Mouse (Mus musculus) neural tube, embryonic 13.5 days (tissue): ENCODE data around the gene Gtf2ird1. TPM values are rescaled to one million over a fixed set of nuclear protein-coding genes. Genes with fewer than 3 reads are reported as not detected.
"Not testable (repeated sequence)": the region's sequence is repeated elsewhere in the genome, so short reads cannot be mapped to it uniquely, and the experiment has no call there.

Source experiments
- ATAC-seq: fragments of 200-750 bp; cut with Nextera tagmentation; 2 replicates; pipeline ENCODE4 v1.8.0; 2017; ENCODE audit warnings: low read depth, mild to moderate bottlenecking, moderate TSS enrichment, moderate library complexity
- H3K27ac ChIP-seq: fragments of 300-500 bp; sonication (generic); replicated peaks from 2 replicates; pipeline ENCODE4 v1.5.1; 2015; ENCODE audit warnings: moderate library complexity, mild to moderate bottlenecking, inconsistent platforms
- H3K27me3 ChIP-seq: fragments of 300-500 bp; sonication (generic); 2 replicates; pipeline ENCODE4 v1.6.1; 2015; ENCODE audit warnings: mild to moderate bottlenecking, inconsistent platforms
- H3K36me3 ChIP-seq: fragments of 300-500 bp; sonication (generic); 2 replicates; pipeline ENCODE4 v1.6.1; 2015; ENCODE audit warnings: mild to moderate bottlenecking, inconsistent platforms
- H3K4me1 ChIP-seq: fragments of 300-500 bp; sonication (generic); replicated peaks from 2 replicates; pipeline ENCODE4 v1.6.1; 2015; ENCODE audit warnings: inconsistent platforms
- H3K4me2 ChIP-seq: fragments of 300-500 bp; sonication (generic); 2 replicates; pipeline ENCODE4 v1.6.1; 2015; ENCODE audit warnings: inconsistent platforms, mild to moderate bottlenecking, moderate library complexity
- H3K4me3 ChIP-seq: fragments of 300-500 bp; sonication (generic); 2 replicates; pipeline ENCODE4 v1.5.1; 2015; ENCODE audit warnings: mild to moderate bottlenecking, inconsistent platforms
- H3K9ac ChIP-seq: fragments of 300-500 bp; sonication (generic); 2 replicates; pipeline ENCODE4 v1.6.1; 2015; ENCODE audit warnings: moderate library complexity, mild to moderate bottlenecking, inconsistent platforms
- H3K9me3 ChIP-seq: fragments of 300-500 bp; sonication (generic); 2 replicates; pipeline ENCODE4 v1.6.1; 2016; ENCODE audit warnings: inconsistent platforms
- WGBS: fragments of 180-500 bp; shearing (Covaris S2); methylation state at CpG from one replicate; pipeline ENCODE4 v1.1.7; 2015; 5-methylcytosine and 5-hydroxymethylcytosine counted together
- polyA plus RNA-seq: library from polyadenylated mRNA; unstranded; fragments of >200 nt; fragmentation: Nextera tagmentation; extraction: Ambion mirVana; gene quantifications from 2 replicates; pipeline ENCODE4 v1.2.1, GENCODE M21; 2015

Gtf2ird1 gene
- polyA plus RNA-seq, 1 experiment from 2014 or later = 63.1 TPM

DNA sequence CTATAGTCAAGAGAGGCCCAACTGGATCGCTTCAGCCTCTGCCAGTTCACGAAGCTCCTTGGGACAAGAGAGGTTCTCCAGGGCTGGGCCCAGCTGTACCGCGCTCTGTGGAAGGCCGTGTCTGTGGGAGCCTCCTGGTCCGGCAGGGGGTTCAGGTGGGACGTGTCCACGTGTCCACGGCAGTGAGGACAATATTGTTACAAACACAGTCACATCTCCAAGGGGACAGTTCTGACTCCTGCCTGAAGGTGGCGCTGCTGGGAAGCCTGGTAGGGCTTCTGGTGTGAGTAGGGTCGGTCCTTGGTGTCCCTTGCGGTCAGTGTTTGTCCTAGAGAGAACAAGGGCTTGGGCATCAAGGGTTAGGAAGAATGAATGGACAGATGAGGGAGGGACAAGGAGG lies 33.9 kb upstream of the Gtf2ird1 start:
- Histone ChIP-seq H3K9me3 (no peaks in the 10 kb centered on the region), H3K27me3 (no peaks in the 10 kb centered on the region), H3K36me3 (peaks cover 69% of the 10 kb centered on the region), H3K27ac (no peak overlapping the region), H3K4me1 (peaks cover 23% of the 10 kb centered on the region), H3K9ac (no peak overlapping the region), H3K4me3 (no peak overlapping the region), H3K4me2 (no peak overlapping the region)
- WGBS = 93% methylated on average over 12 of the region's 12 CpGs
- ATAC-seq = no peak

DNA sequence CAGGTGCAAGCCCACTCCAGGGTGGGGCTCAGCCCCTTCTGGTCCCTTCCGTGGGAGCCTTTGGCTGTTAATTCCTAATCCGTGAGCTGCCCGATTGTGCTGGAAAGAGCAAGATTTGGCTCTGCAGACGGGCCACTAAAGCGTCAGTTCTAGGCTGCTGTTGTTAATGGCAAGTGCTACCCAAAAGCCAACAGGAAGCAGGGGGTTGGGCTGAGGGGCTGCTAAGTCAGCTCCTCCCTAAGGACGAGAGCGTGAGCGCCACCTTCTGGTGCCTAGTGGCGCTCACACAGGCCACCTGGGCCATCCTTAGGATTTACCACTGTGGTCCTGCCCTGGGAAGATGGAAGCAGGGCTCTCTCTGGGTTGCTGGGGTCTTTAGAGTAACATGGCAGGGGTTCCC lies 33.1 kb upstream of the Gtf2ird1 start:
- Histone ChIP-seq H3K27me3 (no peaks in the 10 kb centered on the region), H3K4me1 (peaks cover 23% of the 10 kb centered on the region), H3K27ac (no peak overlapping the region), H3K4me3 (no peak overlapping the region), H3K36me3 (peaks cover 60% of the 10 kb centered on the region), H3K9me3 (no peaks in the 10 kb centered on the region), H3K4me2 (no peak overlapping the region), H3K9ac (no peak overlapping the region)
- WGBS = 29% methylated on average over 9 of the region's 9 CpGs
- no peak for ATAC-seq

DNA sequence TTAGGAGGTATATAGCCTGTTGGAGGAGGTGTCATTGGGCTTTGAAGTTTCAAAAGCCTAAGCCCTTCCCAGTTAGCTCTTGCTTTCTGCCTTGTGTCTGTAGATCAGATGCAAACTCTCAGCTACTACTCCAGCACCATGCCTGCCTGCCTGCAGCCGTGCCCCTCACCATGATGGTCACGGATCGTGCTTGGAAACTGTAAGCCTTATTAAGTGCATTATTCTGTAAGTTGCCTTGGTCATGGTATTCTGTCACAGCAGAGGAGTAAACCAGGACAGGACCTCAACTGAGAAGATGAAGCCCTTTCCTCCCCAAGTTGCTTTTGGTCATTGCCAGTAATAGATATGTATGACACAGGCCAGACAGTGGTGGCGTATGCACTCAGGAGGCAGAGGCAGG lies 32.1 kb upstream of the Gtf2ird1 start:
- H3K9me3 ChIP-seq = no peaks in the 10 kb centered on the region
- H3K4me3 ChIP-seq = no peak overlapping the region
- peak overlapping the region; percentile 62 for H3K27ac ChIP-seq
- 85% methylated on average over 4 of the region's 4 CpGs for WGBS
- H3K36me3 ChIP-seq = peaks cover 50% of the 10 kb centered on the region
- peaks cover 23% of the 10 kb centered on the region for H3K4me1 ChIP-seq
- ATAC-seq = no peak
- no peak overlapping the region for H3K9ac ChIP-seq
- H3K4me2 ChIP-seq = no peak overlapping the region
- no peaks in the 10 kb centered on the region for H3K27me3 ChIP-seq

DNA sequence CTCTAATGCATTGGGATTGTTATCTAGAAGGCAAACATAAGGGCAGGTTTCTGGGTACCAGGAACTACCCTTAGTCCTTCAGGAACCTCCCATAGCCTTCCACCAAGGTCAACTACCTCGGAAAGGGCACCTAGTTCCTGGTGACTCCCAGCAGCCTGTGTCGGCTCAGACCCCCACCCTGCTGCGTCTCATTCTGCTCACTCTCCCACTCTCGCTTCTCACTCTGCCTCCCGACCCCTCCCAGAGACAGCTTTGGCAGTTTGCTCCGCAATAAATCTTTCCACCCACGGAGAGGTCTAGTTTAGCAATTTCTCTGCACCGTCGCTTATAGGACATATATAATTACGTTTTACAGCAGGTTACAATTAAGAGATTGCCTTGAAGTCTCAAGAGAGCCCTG lies 31.5 kb upstream of the Gtf2ird1 start:
- H3K4me2 ChIP-seq = no peak overlapping the region
- peaks cover 44% of the 10 kb centered on the region for H3K36me3 ChIP-seq
- no peak overlapping the region for H3K9ac ChIP-seq
- H3K9me3 ChIP-seq = no peaks in the 10 kb centered on the region
- no peaks in the 10 kb centered on the region for H3K27me3 ChIP-seq
- ATAC-seq = no peak
- peak overlapping the region; percentile 62 for H3K27ac ChIP-seq
- 35% methylated on average over 10 of the region's 10 CpGs for WGBS
- H3K4me1 ChIP-seq = peaks cover 23% of the 10 kb centered on the region
- no peak overlapping the region for H3K4me3 ChIP-seq

DNA sequence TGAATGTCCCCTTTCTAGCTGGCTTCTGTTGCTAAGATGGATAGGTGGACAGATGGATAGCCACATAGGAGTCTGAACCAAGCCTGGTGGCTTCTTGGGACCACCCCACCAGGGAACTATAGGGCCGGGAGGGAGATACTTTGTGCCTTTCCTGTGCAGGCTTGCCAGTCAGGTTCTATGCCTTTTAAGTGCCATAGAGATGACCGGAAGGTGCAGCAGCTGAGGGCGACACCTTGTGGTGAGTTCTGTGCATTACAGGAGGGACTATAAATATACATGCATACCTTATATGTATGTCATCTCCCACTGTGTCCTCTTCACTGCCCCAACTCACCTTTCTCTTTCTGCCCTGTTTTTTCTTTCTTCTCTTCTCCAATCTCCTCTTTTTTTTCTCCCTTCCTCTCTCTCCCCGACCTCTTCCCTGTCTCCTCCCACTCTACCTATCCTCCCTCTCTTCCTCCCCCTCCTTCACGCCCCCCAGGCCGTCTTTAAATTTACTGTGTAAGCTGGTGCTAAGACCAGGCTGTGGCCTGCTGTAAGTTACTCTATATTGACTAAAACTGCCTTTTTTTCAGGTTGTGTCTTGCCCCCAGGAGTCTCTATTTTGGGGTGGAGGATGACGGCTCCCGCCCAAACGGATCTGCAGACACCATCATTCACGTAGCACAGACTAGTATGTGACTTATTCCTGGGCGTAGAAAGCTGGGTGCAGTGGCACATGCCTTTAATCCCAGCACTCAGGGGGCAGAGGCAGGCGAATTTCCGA lies 29.6 kb upstream of the Gtf2ird1 start:
- Histone ChIP-seq H3K9ac (no peak overlapping the region), H3K27ac (no peak overlapping the region), H3K4me1 (peaks cover 20% of the 10 kb centered on the region), H3K4me3 (no peak overlapping the region), H3K9me3 (no peaks in the 10 kb centered on the region), H3K4me2 (no peak overlapping the region), H3K36me3 (peaks cover 27% of the 10 kb centered on the region), H3K27me3 (no peaks in the 10 kb centered on the region)
- ATAC-seq = peak; percentile 54; the same call in 1 of the 2 replicates
- 61% methylated on average over 13 of the region's 13 CpGs for WGBS

DNA sequence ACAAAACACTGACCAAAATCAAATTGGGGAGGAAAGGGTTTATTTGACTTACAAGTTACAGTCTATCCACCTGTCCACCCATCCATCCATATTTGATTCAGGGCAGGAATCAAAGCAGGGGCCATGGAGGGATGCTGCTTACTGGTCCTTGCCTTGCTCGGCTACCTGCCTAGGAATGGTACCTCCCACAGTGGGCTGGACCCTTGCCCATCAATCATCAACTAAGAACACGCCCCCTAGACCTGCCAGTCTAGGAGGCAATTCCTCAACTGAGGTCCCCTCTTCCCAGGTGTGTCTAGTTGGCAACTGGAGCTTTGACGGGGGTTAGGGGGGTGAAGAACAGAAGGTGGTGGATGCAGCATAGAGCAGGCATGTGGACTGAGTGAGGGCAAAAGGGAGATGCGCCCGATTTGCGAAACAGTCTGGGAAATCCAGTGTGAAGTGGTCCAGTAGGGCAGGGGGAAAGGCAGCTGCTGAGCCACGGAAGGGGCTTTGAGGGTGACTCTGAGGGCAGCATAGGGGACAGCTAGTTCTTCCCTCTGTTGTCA lies 28.7 kb upstream of the Gtf2ird1 start:
- H3K36me3 ChIP-seq = peaks cover 18% of the 10 kb centered on the region
- no peak overlapping the region for H3K9ac ChIP-seq
- 79% methylated on average over 7 of the region's 7 CpGs for WGBS
- ATAC-seq = no peak
- no peak overlapping the region for H3K27ac ChIP-seq
- H3K4me2 ChIP-seq = no peak overlapping the region
- no peaks in the 10 kb centered on the region for H3K27me3 ChIP-seq
- peaks cover 20% of the 10 kb centered on the region for H3K4me1 ChIP-seq
- H3K4me3 ChIP-seq = no peak overlapping the region
- H3K9me3 ChIP-seq = no peaks in the 10 kb centered on the region

DNA sequence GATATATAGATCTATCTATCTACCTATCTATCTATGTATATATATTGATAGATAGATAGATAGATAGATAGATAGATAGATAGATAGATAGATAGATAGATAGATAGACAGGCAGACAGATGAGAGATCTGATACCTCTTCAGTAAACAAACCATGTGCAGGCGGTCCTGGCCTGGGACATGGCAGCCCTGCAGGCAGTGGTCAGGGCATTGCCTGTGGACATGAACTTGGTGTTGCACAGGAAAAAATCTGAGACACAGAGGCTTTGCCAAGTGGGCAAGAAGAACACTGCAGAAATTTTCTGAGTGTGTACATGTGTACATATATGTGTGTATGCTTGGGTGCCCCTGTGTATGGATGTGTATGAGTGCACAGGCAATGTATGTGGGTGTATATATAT lies 26.8 kb upstream of the Gtf2ird1 start:
- Histone ChIP-seq H3K9me3 (no peaks in the 10 kb centered on the region), H3K4me2 (no peak overlapping the region), H3K4me3 (no peak overlapping the region), H3K36me3 (no peaks in the 10 kb centered on the region), H3K27me3 (no peaks in the 10 kb centered on the region), H3K4me1 (peaks cover 7% of the 10 kb centered on the region), H3K27ac (no peak overlapping the region), H3K9ac (no peak overlapping the region)
- WGBS = 93% methylated on average over 1 of the region's 1 CpGs
- no peak for ATAC-seq

DNA sequence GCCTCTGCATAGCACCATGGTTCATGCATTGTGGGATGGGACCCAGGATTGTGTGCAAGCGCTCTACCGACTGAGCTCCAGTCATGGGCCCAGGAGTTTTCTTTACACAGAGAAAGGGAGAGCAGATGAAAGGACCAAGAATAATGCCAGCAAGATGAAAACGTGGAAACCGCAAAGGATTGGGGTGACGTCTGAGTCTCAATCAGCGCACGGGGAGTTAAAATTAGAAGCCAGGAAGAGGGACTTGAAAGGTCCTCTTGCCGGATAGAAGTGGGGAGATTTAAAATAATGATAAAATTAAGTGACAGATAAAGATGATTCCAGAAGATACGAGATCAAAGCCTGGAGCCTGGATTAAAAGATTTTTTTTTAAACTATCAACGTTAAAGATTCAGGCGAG lies 25.8 kb upstream of the Gtf2ird1 start:
- Histone ChIP-seq H3K9me3 (no peaks in the 10 kb centered on the region), H3K4me1 (no peaks in the 10 kb centered on the region), H3K9ac (no peak overlapping the region), H3K27ac (no peak overlapping the region), H3K4me3 (no peak overlapping the region), H3K36me3 (no peaks in the 10 kb centered on the region), H3K4me2 (no peak overlapping the region), H3K27me3 (no peaks in the 10 kb centered on the region)
- 77% methylated on average over 11 of the region's 11 CpGs for whole genome bisulfite sequencing
- ATAC-seq = no peak

DNA sequence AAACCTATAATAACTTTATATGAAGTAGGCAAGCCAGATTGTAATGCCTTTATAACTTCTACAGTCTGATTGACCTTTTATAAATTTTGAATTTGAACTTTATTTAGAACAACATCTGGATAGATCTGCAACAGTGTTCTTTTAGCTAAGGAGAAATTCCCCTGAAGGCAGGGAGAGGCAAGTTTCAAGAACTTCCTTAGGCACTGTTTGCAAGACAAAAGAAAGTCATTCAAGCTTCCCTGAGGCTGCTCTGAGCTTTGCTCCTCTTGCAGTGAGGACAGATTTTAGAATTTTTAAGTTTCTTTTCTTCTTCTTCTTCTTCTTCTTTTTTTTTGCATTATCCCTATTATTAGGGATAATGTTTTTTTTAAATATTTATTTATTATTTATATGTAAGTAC lies 22.4 kb upstream of the Gtf2ird1 start:
- H3K27me3 ChIP-seq, ATAC-seq, H3K36me3 ChIP-seq: not testable (repeated sequence)

DNA sequence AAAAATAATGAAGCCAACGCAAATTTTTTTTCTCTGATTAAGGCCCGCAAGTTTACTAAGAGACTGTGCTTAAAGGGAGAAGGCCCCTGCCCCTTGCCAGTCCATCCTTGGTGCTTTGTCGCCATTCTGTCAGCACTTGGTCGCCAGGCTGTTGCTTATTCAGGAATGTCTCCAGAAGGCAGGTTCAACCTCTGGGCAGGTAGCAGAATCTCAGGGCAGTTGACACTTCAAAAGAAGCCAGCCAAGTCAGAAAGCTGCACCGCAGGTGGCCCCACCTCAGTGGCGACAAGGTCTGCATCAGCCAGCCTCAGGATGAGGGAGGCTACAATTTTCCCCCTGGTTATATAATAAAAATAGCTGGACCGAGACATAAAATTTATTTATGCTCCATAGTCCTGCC lies 19.2 kb upstream of the Gtf2ird1 start:
- H3K9ac ChIP-seq, H3K9me3 ChIP-seq, H3K4me1 ChIP-seq, ATAC-seq, H3K36me3 ChIP-seq, H3K27ac ChIP-seq, H3K4me2 ChIP-seq, H3K27me3 ChIP-seq, H3K4me3 ChIP-seq: not testable (repeated sequence)
- WGBS = 90% methylated on average over 7 of the region's 7 CpGs

More for the DNA sequence above, 22.4 kb upstream of the Gtf2ird1 start:
- H3K9ac ChIP-seq, H3K4me2 ChIP-seq, H3K27ac ChIP-seq, H3K9me3 ChIP-seq, H3K4me1 ChIP-seq, H3K4me3 ChIP-seq: not testable (repeated sequence)

DNA sequence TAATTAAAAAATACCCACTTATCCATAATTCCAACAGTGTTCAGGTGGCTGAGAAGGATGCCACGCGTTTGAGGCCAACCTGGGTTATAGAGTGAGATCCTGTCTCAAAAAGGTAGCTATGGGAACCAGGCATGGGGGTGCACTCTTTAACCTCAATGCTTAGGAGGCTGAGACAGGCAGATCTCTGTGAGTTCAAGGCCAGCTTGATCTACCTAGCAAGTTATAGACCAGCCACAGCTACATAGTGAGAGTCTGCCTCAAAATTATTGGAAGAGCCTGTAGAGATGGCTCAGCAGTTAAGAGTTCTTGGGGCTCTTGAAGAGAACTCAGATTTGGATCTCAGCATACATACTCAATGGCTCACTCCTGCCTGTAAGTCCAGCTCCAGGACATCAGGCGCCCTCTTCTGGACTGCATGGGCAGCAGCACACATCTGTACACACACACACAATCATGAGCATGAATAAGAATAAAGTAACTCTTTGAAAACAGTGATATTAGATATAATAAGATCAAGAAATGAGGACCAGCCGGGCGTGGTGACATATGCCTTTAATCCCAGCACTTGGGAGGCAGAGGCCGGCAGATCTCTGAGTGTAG lies 18.6 kb upstream of the Gtf2ird1 start:
- Histone ChIP-seq H3K9ac (no peak overlapping the region), H3K4me1 (no peaks in the 10 kb centered on the region), H3K4me2 (no peak overlapping the region), H3K27me3 (no peaks in the 10 kb centered on the region), H3K27ac (no peak overlapping the region), H3K36me3 (no peaks in the 10 kb centered on the region), H3K9me3 (0 out of 2 replicates have a peak, but pooled peaks cover 4% of the 10 kb centered on the region), H3K4me3 (no peak overlapping the region)
- 96% methylated on average over 6 of the region's 6 CpGs for WGBS
- ATAC-seq = no peak

DNA sequence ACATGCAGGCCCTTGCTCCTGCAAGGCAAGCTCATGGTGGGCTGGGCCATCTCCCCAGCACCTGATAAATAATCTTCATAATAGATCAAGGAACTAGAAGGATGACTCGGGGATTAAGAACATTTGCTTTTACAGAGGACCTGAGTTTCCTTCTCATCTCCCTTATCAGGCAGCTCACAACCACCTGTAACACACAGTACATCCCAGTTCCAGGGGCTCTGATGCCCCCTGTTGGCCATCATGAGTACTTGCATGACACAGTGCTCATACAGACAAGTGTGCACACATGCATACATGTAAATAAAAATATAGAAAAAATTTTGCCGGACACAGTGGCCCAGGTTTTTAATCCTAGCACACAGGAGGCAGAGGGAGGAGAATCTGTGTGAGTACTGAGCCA lies 17.4 kb upstream of the Gtf2ird1 start:
- WGBS = 90% methylated on average over 2 of the region's 2 CpGs
- no peak for ATAC-seq

More for the DNA sequence above, 17.4 kb upstream of the Gtf2ird1 start:
- Histone ChIP-seq H3K36me3 (no peaks in the 10 kb centered on the region), H3K9me3 (0 out of 2 replicates have a peak, but pooled peaks cover 4% of the 10 kb centered on the region), H3K27me3 (no peaks in the 10 kb centered on the region), H3K9ac (no peak overlapping the region), H3K4me1 (no peaks in the 10 kb centered on the region), H3K27ac (no peak overlapping the region), H3K4me3 (no peak overlapping the region), H3K4me2 (no peak overlapping the region)
